Mouse (Mus musculus) urinary bladder, adult 2 months (tissue): ENCODE results near the gene Slc18a3. TPM values are rescaled to one million over a fixed set of nuclear protein-coding genes. Genes with fewer than 3 reads are reported as not detected.

Source experiments
- DNase-seq: peaks from one replicate; pipeline ENCODE4 v3.0.0; 2022; ENCODE audit warnings: low spot score
- polyA plus RNA-seq: library from polyadenylated mRNA; depleted of rRNA; stranded (reverse); fragments of >200 nt; gene quantifications from 2 replicates; pipeline ENCODE4 v1.2.3, GENCODE M21; 2012; rRNA removed

Gene Slc18a3
- polyA plus RNA-seq = 0.14 and 0.29 TPM in 2 replicates

GRCm38 (mm10) chr14:32464601-32465505 is at the start of gene Slc18a3:
Gene Slc18a3, minus strand, starts transcription at chr14:32464850.
- DNase-seq = no peak

GRCm38 (mm10) chr14:32513336-32514032 is 48.8 kb upstream of the Slc18a3 start, which contains the start of gene Ercc6:
Gene Ercc6, plus strand, starts transcription at chr14:32513521.
- peak; percentile 90 for DNase-seq

GRCm38 (mm10) chr14:32512912-32513311 is 48.3 kb upstream of the Slc18a3 start:
- no peak for DNase-seq

GRCm38 (mm10) chr14:32509443-32509961 is 44.9 kb upstream of the Slc18a3 start:
- no peak for DNase-seq

GRCm38 (mm10) chr14:32508105-32508835 is 43.6 kb upstream of the Slc18a3 start:
- no peak for DNase-seq

GRCm38 (mm10) chr14:32507216-32507615 is 42.6 kb upstream of the Slc18a3 start:
- no peak for DNase-seq

- no peak for DNase-seq
These were observed 41.7 kb upstream of the Slc18a3 start for GRCm38 (mm10) chr14:32506329-32506728.

GRCm38 (mm10) chr14:32503897-32504296 is 39.2 kb upstream of the Slc18a3 start:
- no peak for DNase-seq

- DNase-seq = no peak
These were observed 38.4 kb upstream of the Slc18a3 start for GRCm38 (mm10) chr14:32502764-32503688.

- no peak for DNase-seq
These were observed 36.7 kb upstream of the Slc18a3 start for GRCm38 (mm10) chr14:32501303-32501702.

GRCm38 (mm10) chr14:32496115-32496850 is 31.6 kb upstream of the Slc18a3 start:
- no peak for DNase-seq

GRCm38 (mm10) chr14:32492521-32492920 is 27.9 kb upstream of the Slc18a3 start:
- DNase-seq = no peak

- no peak for DNase-seq
These were observed 17.4 kb upstream of the Slc18a3 start for GRCm38 (mm10) chr14:32482061-32482460.

GRCm38 (mm10) chr14:32477581-32477980 is 12.9 kb upstream of the Slc18a3 start:
- DNase-seq = no peak

- no peak for DNase-seq
These were observed 11.9 kb upstream of the Slc18a3 start for GRCm38 (mm10) chr14:32476559-32476958.

- DNase-seq = no peak
These were observed 8.3 kb upstream of the Slc18a3 start for GRCm38 (mm10) chr14:32472996-32473395.

GRCm38 (mm10) chr14:32467606-32468005 is 3.0 kb upstream of the Slc18a3 start:
- DNase-seq = peak; percentile 37

GRCm38 (mm10) chr14:32465889-32466288 is 1.2 kb upstream of the Slc18a3 start, which contains the start of gene Chat:
Gene Chat, minus strand, starts transcription at chr14:32465989.
- DNase-seq = no peak

GRCm38 (mm10) chr14:32465506-32465870 is 838 bp upstream of the Slc18a3 start:
- no peak for DNase-seq
